Mouse (Mus musculus) forebrain, embryonic 11.5 days (tissue): ENCODE data around the gene Nek5. TPM values are rescaled to one million over a fixed set of nuclear protein-coding genes. Genes with fewer than 3 reads are reported as not detected.
A peak's percentile ranks its signal among the peaks of the same experiment; 100 is the strongest.
"Not testable (repeated sequence)": the region's sequence is repeated elsewhere in the genome, so short reads cannot be mapped to it uniquely, and the experiment has no call there.

Source experiments
- ATAC-seq: fragments of 200-750 bp; cut with Nextera tagmentation; replicated peaks from 2 replicates; pipeline ENCODE4 v1.8.0; 2017; ENCODE audit warnings: moderate TSS enrichment; ENCODE audit not compliant: low FRiP score
- DNase-seq: peaks from one replicate; pipeline ENCODE4 v3.0.0-alpha.2; 2017; ENCODE audit warnings: low spot score
- H3K27ac ChIP-seq: fragments of 300-500 bp; sonication (generic); 2 replicates; pipeline ENCODE4 v1.5.1; 2014; ENCODE audit warnings: low read depth, low read length
- H3K27me3 ChIP-seq: fragments of 300-500 bp; sonication (generic); 2 replicates; pipeline ENCODE4 v1.6.1; 2014; ENCODE audit warnings: mild to moderate bottlenecking, low read length, mixed read lengths; ENCODE audit not compliant: control insufficient read depth, insufficient read depth
- H3K36me3 ChIP-seq: fragments of 300-500 bp; sonication (generic); 2 replicates; pipeline ENCODE4 v1.6.1; 2014; ENCODE audit warnings: mild to moderate bottlenecking, low read length, moderate library complexity, mixed read lengths; ENCODE audit not compliant: control insufficient read depth, insufficient read depth
- H3K4me1 ChIP-seq: fragments of 300-500 bp; sonication (generic); replicated peaks from 2 replicates; pipeline ENCODE4 v1.6.1; 2014; ENCODE audit warnings: low read length, mixed read lengths; ENCODE audit not compliant: control insufficient read depth, insufficient read depth
- H3K4me2 ChIP-seq: fragments of 300-500 bp; sonication (generic); 2 replicates; pipeline ENCODE4 v1.6.1; 2014; ENCODE audit warnings: low read depth, mild to moderate bottlenecking, low read length, moderate library complexity, mixed read lengths; ENCODE audit not compliant: severe bottlenecking
- H3K4me3 ChIP-seq: fragments of 300-500 bp; sonication (generic); 2 replicates; pipeline ENCODE4 v1.5.1; 2014; ENCODE audit warnings: low read depth, low read length
- H3K9ac ChIP-seq: fragments of 300-500 bp; sonication (generic); 2 replicates; pipeline ENCODE4 v1.6.1; 2014; ENCODE audit warnings: low read length
- H3K9me3 ChIP-seq: fragments of 300-500 bp; sonication (generic); 2 replicates; pipeline ENCODE4 v1.6.1; 2016; ENCODE audit warnings: low read length, mixed read lengths; ENCODE audit not compliant: control insufficient read depth
- WGBS: fragments of 180-500 bp; shearing (Covaris S2); extraction: QIAGEN DNeasy Blood & Tissue Kit; methylation state at CpG from one replicate; pipeline ENCODE4 v1.1.7; 2014; 5-methylcytosine and 5-hydroxymethylcytosine counted together
- polyA plus RNA-seq: library from polyadenylated mRNA; unstranded; fragments of >200 nt; fragmentation: Nextera tagmentation; extraction: Ambion mirVana; gene quantifications from 2 replicates; pipeline ENCODE4 v1.2.1, GENCODE M21; 2014

Gene Nek5
- polyA plus RNA-seq, 1 experiment from 2014 or later, result 0.24 TPM

- ATAC-seq (no peak), DNase-seq (peak; percentile 41)
- 95% methylated on average over 11 of the region's 11 CpGs for WGBS
- Histone ChIP-seq H3K4me1 (no peaks in the 10 kb centered on the region), H3K27ac (no peak overlapping the region), H3K4me3 (no peak overlapping the region), H3K4me2 (no peak overlapping the region), H3K36me3 (no peaks in the 10 kb centered on the region; the same call in 1 of the 2 replicates), H3K27me3 (no peaks in the 10 kb centered on the region), H3K9ac (no peak overlapping the region), H3K9me3 (no peaks in the 10 kb centered on the region)
Measured at GRCm38 (mm10) chr8:22149643-22150344, 24.9 kb upstream of the Nek5 start.

- H3K9me3 ChIP-seq, result no peaks in the 10 kb centered on the region
- H3K36me3 ChIP-seq, result no peaks in the 10 kb centered on the region; the same call in 1 of the 2 replicates
- no peak overlapping the region for H3K9ac ChIP-seq
- no peaks in the 10 kb centered on the region for H3K27me3 ChIP-seq
- no peak for ATAC-seq
- H3K27ac ChIP-seq, result no peak overlapping the region
- H3K4me3 ChIP-seq, result no peak overlapping the region
- WGBS, result 88% methylated on average over 7 of the region's 7 CpGs
- peak; percentile 44 for DNase-seq
- H3K4me2 ChIP-seq, result no peak overlapping the region
- no peaks in the 10 kb centered on the region for H3K4me1 ChIP-seq
Measured at GRCm38 (mm10) chr8:22148367-22148740, 23.5 kb upstream of the Nek5 start.

DNA sequence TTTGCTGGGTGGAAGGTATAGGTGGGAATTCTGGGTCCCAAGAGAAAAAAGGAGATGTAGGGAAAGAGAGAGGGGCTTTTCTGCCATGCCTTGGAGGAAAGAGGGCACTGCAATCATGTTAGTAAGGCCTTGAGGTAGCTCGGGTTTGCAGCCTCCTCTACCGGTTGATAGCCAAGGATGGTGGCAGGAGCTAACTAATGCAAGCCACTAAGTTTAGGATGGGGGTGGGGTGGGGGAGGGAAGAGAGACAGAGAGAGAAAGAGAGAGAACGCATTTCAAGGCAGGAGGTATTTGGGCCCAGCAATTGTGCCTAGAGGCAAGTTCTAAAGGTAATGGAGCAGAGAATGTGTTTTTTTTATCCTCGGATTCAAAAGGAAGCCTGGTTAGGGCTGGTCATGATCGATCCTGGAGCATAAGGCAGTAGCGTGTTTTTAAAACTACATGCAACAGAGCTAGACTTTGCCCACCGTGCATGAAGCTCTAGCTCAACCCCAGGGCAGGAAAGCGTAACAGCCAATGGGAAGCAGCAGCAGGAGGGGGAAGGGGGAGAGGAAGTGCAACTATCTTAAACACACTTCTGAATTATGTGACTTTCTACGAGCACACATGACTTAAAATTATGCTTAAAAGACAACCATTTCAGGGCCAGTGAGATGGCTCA, 23.0 kb upstream of the Nek5 start:
- ATAC-seq, result no peak
- no peak overlapping the region for H3K27ac ChIP-seq
- H3K27me3 ChIP-seq, result no peaks in the 10 kb centered on the region
- no peaks in the 10 kb centered on the region for H3K9me3 ChIP-seq
- H3K9ac ChIP-seq, result no peak overlapping the region
- H3K4me1 ChIP-seq, result no peaks in the 10 kb centered on the region
- H3K36me3 ChIP-seq, result no peaks in the 10 kb centered on the region; the same call in 1 of the 2 replicates
- no peak overlapping the region for H3K4me2 ChIP-seq
- 78% methylated on average over 9 of the region's 9 CpGs for WGBS
- no peak overlapping the region for H3K4me3 ChIP-seq
- peak; percentile 38 for DNase-seq

- no peaks in the 10 kb centered on the region; the same call in 1 of the 2 replicates for H3K36me3 ChIP-seq
- DNase-seq (no peak), ATAC-seq (no peak)
- WGBS, result 82% methylated on average over 6 of the region's 6 CpGs
- H3K9ac ChIP-seq, result no peak overlapping the region
- no peaks in the 10 kb centered on the region for H3K27me3 ChIP-seq
- no peak overlapping the region for H3K4me3 ChIP-seq
- H3K9me3 ChIP-seq, result no peaks in the 10 kb centered on the region
- no peak overlapping the region for H3K4me2 ChIP-seq
- H3K27ac ChIP-seq, result no peak overlapping the region
- no peaks in the 10 kb centered on the region for H3K4me1 ChIP-seq
Measured at GRCm38 (mm10) chr8:22145831-22146230, 21.0 kb upstream of the Nek5 start.

- H3K27ac ChIP-seq, result no peak overlapping the region
- no peak overlapping the region for H3K4me2 ChIP-seq
- H3K9me3 ChIP-seq, result no peaks in the 10 kb centered on the region
- no peak overlapping the region for H3K4me3 ChIP-seq
- H3K9ac ChIP-seq, result no peak overlapping the region
- H3K27me3 ChIP-seq, result no peaks in the 10 kb centered on the region
- ATAC-seq (no peak), DNase-seq (peak; percentile 24)
- no peaks in the 10 kb centered on the region for H3K4me1 ChIP-seq
- 89% methylated on average over 1 of the region's 1 CpGs for WGBS
- no peaks in the 10 kb centered on the region; the same call in 1 of the 2 replicates for H3K36me3 ChIP-seq
Measured at GRCm38 (mm10) chr8:22143764-22144491, 19.1 kb upstream of the Nek5 start.

DNA sequence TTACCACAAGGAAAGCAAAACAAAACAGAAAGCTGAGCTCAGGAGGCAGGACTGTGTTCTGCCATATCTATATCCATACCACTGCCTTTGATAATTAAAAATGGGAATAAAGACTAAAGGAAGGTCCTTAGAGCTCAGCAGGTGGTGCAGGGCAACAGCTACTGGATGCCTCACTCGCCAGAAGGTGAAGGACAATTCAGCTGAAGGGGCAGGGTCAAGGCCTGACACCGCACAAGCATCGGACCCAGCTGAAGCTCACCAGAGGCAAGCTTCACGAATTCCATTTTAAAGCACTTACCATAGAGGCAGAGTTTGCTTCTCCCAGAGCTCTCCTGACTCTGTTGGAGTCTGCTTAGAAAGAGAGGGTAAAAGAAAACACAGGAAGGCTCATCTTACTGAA, 17.7 kb upstream of the Nek5 start:
- no peaks in the 10 kb centered on the region for H3K27me3 ChIP-seq
- no peak overlapping the region for H3K4me3 ChIP-seq
- DNase-seq, result peak; percentile 27
- no peaks in the 10 kb centered on the region for H3K36me3 ChIP-seq
- no peak for ATAC-seq
- no peaks in the 10 kb centered on the region for H3K4me1 ChIP-seq
- no peaks in the 10 kb centered on the region for H3K9me3 ChIP-seq
- H3K9ac ChIP-seq, result no peak overlapping the region
- no peak overlapping the region for H3K27ac ChIP-seq
- H3K4me2 ChIP-seq, result no peak overlapping the region
- WGBS, result 78% methylated on average over 4 of the region's 4 CpGs

- no peak overlapping the region for H3K4me2 ChIP-seq
- 87% methylated on average over 4 of the region's 4 CpGs for WGBS
- H3K4me3 ChIP-seq, result no peak overlapping the region
- no peak overlapping the region for H3K9ac ChIP-seq
- ATAC-seq (no peak), DNase-seq (peak; percentile 15)
- H3K9me3 ChIP-seq, result no peaks in the 10 kb centered on the region
- no peak overlapping the region for H3K27ac ChIP-seq
- no peaks in the 10 kb centered on the region for H3K4me1 ChIP-seq
- no peaks in the 10 kb centered on the region for H3K27me3 ChIP-seq
- no peaks in the 10 kb centered on the region for H3K36me3 ChIP-seq
Measured at GRCm38 (mm10) chr8:22141836-22142385, 17.1 kb upstream of the Nek5 start.

- not testable (repeated sequence) for ATAC-seq, H3K4me2 ChIP-seq, H3K9ac ChIP-seq, H3K27me3 ChIP-seq, H3K4me1 ChIP-seq, H3K27ac ChIP-seq, H3K4me3 ChIP-seq, DNase-seq, H3K36me3 ChIP-seq, H3K9me3 ChIP-seq
- WGBS, result 95% methylated on average over 9 of the region's 9 CpGs
Measured at GRCm38 (mm10) chr8:22136462-22136861, 11.6 kb upstream of the Nek5 start.
